Mouse (Mus musculus) embryonic facial prominence, embryonic 12.5 days (tissue): ENCODE data around the gene B9d2. TPM values are rescaled to one million over a fixed set of nuclear protein-coding genes. Genes with fewer than 3 reads are reported as not detected.
"Not testable (repeated sequence)": the region's sequence is repeated elsewhere in the genome, so short reads cannot be mapped to it uniquely, and the experiment has no call there.

Experiments
- ATAC-seq: fragments of 200-750 bp; cut with Nextera tagmentation; 2 replicates; pipeline ENCODE4 v1.8.0; 2017; ENCODE audit not compliant: insufficient number of reproducible peaks, insufficient read depth, low FRiP score, low TSS enrichment
- H3K27ac ChIP-seq: fragments of 300-500 bp; sonication (generic); 2 replicates; pipeline ENCODE4 v1.5.1; 2016; ENCODE audit warnings: mild to moderate bottlenecking
- H3K27me3 ChIP-seq: fragments of 300-500 bp; sonication (generic); 2 replicates; pipeline ENCODE4 v1.6.1; 2016; ENCODE audit warnings: mild to moderate bottlenecking, moderate library complexity
- H3K36me3 ChIP-seq: fragments of 300-500 bp; sonication (generic); 2 replicates; pipeline ENCODE4 v1.6.1; 2016; ENCODE audit warnings: mild to moderate bottlenecking
- H3K4me1 ChIP-seq: fragments of 300-500 bp; sonication (generic); 2 replicates; pipeline ENCODE4 v1.6.1; 2016
- H3K4me2 ChIP-seq: fragments of 300-500 bp; sonication (generic); replicated peaks from 2 replicates; pipeline ENCODE4 v1.6.1; 2016; ENCODE audit warnings: mild to moderate bottlenecking, moderate library complexity
- H3K4me3 ChIP-seq: fragments of 300-500 bp; sonication (generic); 2 replicates; pipeline ENCODE4 v1.5.1; 2016; ENCODE audit warnings: mild to moderate bottlenecking
- H3K9ac ChIP-seq: fragments of 300-500 bp; sonication (generic); 2 replicates; pipeline ENCODE4 v1.6.1; 2016; ENCODE audit warnings: mild to moderate bottlenecking, moderate library complexity
- H3K9me3 ChIP-seq: fragments of 300-500 bp; sonication (generic); 2 replicates; pipeline ENCODE4 v1.6.1; 2016; ENCODE audit warnings: mild to moderate bottlenecking, moderate library complexity
- WGBS: fragments of 180-500 bp; shearing (Covaris S2); methylation state at CpG from one replicate; pipeline ENCODE4 v1.1.7; 2016; 5-methylcytosine and 5-hydroxymethylcytosine counted together
- polyA plus RNA-seq: library from polyadenylated mRNA; unstranded; fragments of >200 nt; fragmentation: Nextera tagmentation; extraction: Ambion mirVana; gene quantifications from 2 replicates; pipeline ENCODE4 v1.2.1, GENCODE M21; 2016

Gene B9d2
- polyA plus RNA-seq, 1 experiment from 2014 or later: 27.8 TPM

- Histone ChIP-seq H3K36me3 (peaks cover 56% of the 10 kb centered on the region), H3K4me2 (no peak overlapping the region), H3K4me3 (no peak overlapping the region), H3K9me3 (no peaks in the 10 kb centered on the region), H3K4me1 (peaks cover 14% of the 10 kb centered on the region), H3K27me3 (no peaks in the 10 kb centered on the region), H3K27ac (no peak overlapping the region), H3K9ac (no peak overlapping the region)
- 90% methylated on average over 5 of the region's 5 CpGs for WGBS
- ATAC-seq: no peak
Observed at GRCm38 (mm10) chr7:25720760-25721159, 40.2 kb downstream of the B9d2 start.

- not testable (repeated sequence) for H3K27me3 ChIP-seq, H3K9me3 ChIP-seq, H3K9ac ChIP-seq, H3K4me2 ChIP-seq, H3K27ac ChIP-seq, ATAC-seq, H3K4me3 ChIP-seq
- peaks cover 59% of the 10 kb centered on the region for H3K36me3 ChIP-seq
- H3K4me1 ChIP-seq: peaks cover 14% of the 10 kb centered on the region
Observed at GRCm38 (mm10) chr7:25721776-25722175, 41.2 kb downstream of the B9d2 start.

- Histone ChIP-seq H3K4me2 (no peak overlapping the region), H3K9ac (no peak overlapping the region), H3K27me3 (no peaks in the 10 kb centered on the region), H3K36me3 (peaks cover 93% of the 10 kb centered on the region), H3K9me3 (no peaks in the 10 kb centered on the region), H3K27ac (no peak overlapping the region), H3K4me3 (no peak overlapping the region), H3K4me1 (no peaks in the 10 kb centered on the region)
- ATAC-seq: no peak
- WGBS: 90% methylated on average over 19 of the region's 19 CpGs
Observed at GRCm38 (mm10) chr7:25725886-25726285, 45.3 kb downstream of the B9d2 start.

GRCm38 (mm10) chr7:25727800-25728199, 47.2 kb downstream of the B9d2 start:
- H3K9me3 ChIP-seq: no peaks in the 10 kb centered on the region
- H3K27ac ChIP-seq: no peak overlapping the region
- H3K4me1 ChIP-seq: no peaks in the 10 kb centered on the region
- ATAC-seq: no peak
- WGBS: 92% methylated on average over 5 of the region's 5 CpGs
- no peak overlapping the region for H3K9ac ChIP-seq
- no peak overlapping the region for H3K4me3 ChIP-seq
- no peak overlapping the region for H3K4me2 ChIP-seq
- H3K27me3 ChIP-seq: no peaks in the 10 kb centered on the region
- H3K36me3 ChIP-seq: peaks cover 96% of the 10 kb centered on the region

GRCm38 (mm10) chr7:25729396-25729795, 48.8 kb downstream of the B9d2 start:
- no peak overlapping the region for H3K27ac ChIP-seq
- H3K36me3 ChIP-seq: peaks cover 94% of the 10 kb centered on the region
- no peaks in the 10 kb centered on the region for H3K27me3 ChIP-seq
- no peak overlapping the region for H3K4me2 ChIP-seq
- H3K9ac ChIP-seq: no peak overlapping the region
- H3K4me3 ChIP-seq: no peak overlapping the region
- no peak for ATAC-seq
- H3K4me1 ChIP-seq: no peaks in the 10 kb centered on the region
- whole genome bisulfite sequencing: 48% methylated on average over 2 of the region's 2 CpGs
- H3K9me3 ChIP-seq: no peaks in the 10 kb centered on the region

GRCm38 (mm10) chr7:25729862-25730261, 49.3 kb downstream of the B9d2 start:
- Histone ChIP-seq H3K9me3 (no peaks in the 10 kb centered on the region), H3K4me3 (no peak overlapping the region), H3K36me3 (peaks cover 94% of the 10 kb centered on the region), H3K9ac (no peak overlapping the region), H3K27ac (no peak overlapping the region), H3K27me3 (no peaks in the 10 kb centered on the region), H3K4me2 (no peak overlapping the region), H3K4me1 (no peaks in the 10 kb centered on the region)
- 94% methylated on average over 2 of the region's 2 CpGs for WGBS
- no peak for ATAC-seq

DNA sequence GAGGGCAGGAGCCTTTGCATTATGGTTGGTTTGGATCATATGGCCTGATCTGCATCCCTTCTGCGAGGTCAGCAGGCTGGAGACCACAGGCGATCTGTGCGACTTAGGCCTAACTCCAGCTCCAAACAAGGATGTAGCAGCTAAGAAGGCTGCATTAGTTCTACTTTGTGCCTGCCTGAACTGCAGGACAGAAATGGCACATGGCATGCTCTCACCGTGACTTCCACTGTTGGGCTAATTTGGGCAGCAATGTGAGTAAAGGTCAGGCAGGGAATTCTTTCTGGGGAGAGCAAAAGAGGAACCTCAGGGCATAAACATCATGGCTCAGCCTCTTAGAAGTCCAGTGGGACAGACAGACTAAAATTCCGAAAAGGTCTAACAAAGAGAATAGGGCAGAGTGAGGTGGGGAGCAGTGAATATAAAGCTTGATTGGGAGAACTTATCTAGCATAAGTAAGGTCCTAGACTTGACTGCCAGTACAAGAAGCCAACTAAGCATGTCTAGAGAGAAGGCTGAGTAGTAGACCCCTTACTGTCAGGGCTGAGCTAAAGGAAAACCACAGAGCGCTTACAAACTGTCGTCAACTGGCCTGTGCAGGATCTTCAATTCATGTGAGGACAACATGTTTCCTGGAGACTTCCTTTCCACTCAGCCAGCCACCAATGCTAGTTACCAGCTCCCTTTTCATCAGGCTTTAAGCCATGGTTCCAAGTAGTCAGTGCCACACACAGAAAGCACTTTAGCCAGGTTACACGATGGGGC, 50.9 kb downstream of the B9d2 start:
- Histone ChIP-seq H3K36me3 (peaks cover 92% of the 10 kb centered on the region), H3K4me2 (no peak overlapping the region)

DNA sequence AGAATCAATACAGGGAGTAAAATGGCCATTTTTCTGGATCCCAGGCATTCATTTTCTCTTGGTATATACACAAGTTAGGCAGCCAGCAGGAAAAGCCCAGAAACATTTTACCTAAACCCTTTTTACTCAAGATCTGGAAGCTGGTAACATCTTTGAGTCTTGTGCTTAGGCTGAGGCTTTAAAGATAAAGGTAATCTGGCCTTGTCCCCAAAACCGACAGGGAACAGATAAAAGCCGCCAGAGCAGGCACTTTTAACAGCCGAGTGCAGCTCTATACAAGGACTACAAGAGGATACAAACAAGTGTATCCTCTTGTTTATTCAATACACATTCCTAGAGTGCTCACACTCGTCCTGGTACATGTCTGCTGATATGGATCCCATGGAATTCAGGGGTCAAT, 54.4 kb downstream of the B9d2 start:
- H3K9me3 ChIP-seq: no peaks in the 10 kb centered on the region
- no peaks in the 10 kb centered on the region for H3K4me1 ChIP-seq
- WGBS: 78% methylated on average over 4 of the region's 4 CpGs
- H3K4me2 ChIP-seq: no peak overlapping the region
- H3K27ac ChIP-seq: no peak overlapping the region
- H3K27me3 ChIP-seq: no peaks in the 10 kb centered on the region
- ATAC-seq: no peak
- no peak overlapping the region for H3K4me3 ChIP-seq
- peaks cover 94% of the 10 kb centered on the region for H3K36me3 ChIP-seq
- H3K9ac ChIP-seq: no peak overlapping the region

More for the DNA sequence above, 50.9 kb downstream of the B9d2 start:
- WGBS: 88% methylated on average over 8 of the region's 8 CpGs
- H3K27ac ChIP-seq: no peak overlapping the region
- no peaks in the 10 kb centered on the region for H3K9me3 ChIP-seq
- no peak overlapping the region for H3K4me3 ChIP-seq
- no peak for ATAC-seq
- H3K4me1 ChIP-seq: no peaks in the 10 kb centered on the region
- no peak overlapping the region for H3K9ac ChIP-seq
- H3K27me3 ChIP-seq: no peaks in the 10 kb centered on the region

Other genes starting within 250 kb of the B9d2 start
- gene Ceacam1, start 203.2 kb upstream of the B9d2 start, polyA plus RNA-seq: 0.94 and 1.1 TPM in 2 replicates
- gene Ceacam2, start 140.9 kb upstream of the B9d2 start, polyA plus RNA-seq: 0.06 TPM in 1 of 2 replicates, not detected in the other
- not detected in 2 replicates for gene Erich4, start 64.9 kb upstream of the B9d2 start, polyA plus RNA-seq
- gene Dmac2, start 61.4 kb upstream of the B9d2 start, polyA plus RNA-seq: 39.0 and 40.5 TPM in 2 replicates
- 3.4 and 3.6 TPM in 2 replicates for gene B3gnt8, start 54.1 kb upstream of the B9d2 start, polyA plus RNA-seq
- gene Bckdha, start 21.8 kb upstream of the B9d2 start, polyA plus RNA-seq: 59.2 and 63.6 TPM in 2 replicates
- 75.6 and 80.6 TPM in 2 replicates for gene Exosc5, start 21.6 kb upstream of the B9d2 start, polyA plus RNA-seq
- 3.7 and 3.8 TPM in 2 replicates for gene Tmem91, start 5.6 kb upstream of the B9d2 start, polyA plus RNA-seq
- 2.5 and 3.6 TPM in 2 replicates for gene Tgfb1, start 6.2 kb downstream of the B9d2 start, polyA plus RNA-seq
- 23.7 and 24.6 TPM in 2 replicates for gene Ccdc97, start 38.3 kb downstream of the B9d2 start, polyA plus RNA-seq
- gene Hnrnpul1, start 74.0 kb downstream of the B9d2 start, polyA plus RNA-seq: 68.1 and 72.8 TPM in 2 replicates
- gene Axl, start 107.9 kb downstream of the B9d2 start, polyA plus RNA-seq: 71.1 and 76.0 TPM in 2 replicates
- gene Cyp2s1, start 136.1 kb downstream of the B9d2 start, polyA plus RNA-seq: 4.2 and 5.3 TPM in 2 replicates
- gene Cyp2b10, start 216.8 kb downstream of the B9d2 start, polyA plus RNA-seq: not detected in 2 replicates